Mouse (Mus musculus): ENCODE measurements around the gene BC005624.

- no peak for TF ChIP-seq GABPA (IDR thresholded peaks at IDR 0.05; ENCODE audit: low read depth, low read length)
- peak; percentile 57; the same call in 1 of the 2 replicates for TF ChIP-seq MAX (IDR thresholded peaks at IDR 0.05; ENCODE audit: low read length)
- TF ChIP-seq USF2 (IDR thresholded peaks at IDR 0.05; ENCODE audit: borderline replicate concordance in 1 of 2, insufficient read depth in 1 of 2, low read depth in 1 of 2, low read length in 2 of 2): no peak
- TF ChIP-seq JUND (IDR thresholded peaks at IDR 0.05; ENCODE audit: low read depth, low read length): no peak
- TF ChIP-seq HCFC1 (IDR thresholded peaks at IDR 0.05; ENCODE audit: low read depth, low read length): no peak; the same call in 1 of the 2 replicates
- no peak for TF ChIP-seq RAD21 (IDR thresholded peaks at IDR 0.05; ENCODE audit: low read depth, low read length)
- no peak for TF ChIP-seq CTCF (IDR thresholded peaks at IDR 0.05 in 2 of 3, conservative IDR thresholded peaks at IDR 0.05 in 1 of 3; ENCODE audit: control insufficient read depth in 1 of 3, insufficient read depth in 1 of 3, low read depth in 2 of 3, low read length in 3 of 3, poor library complexity in 1 of 3, severe bottlenecking in 1 of 3)
- peak; percentile 51; the same call in 1 of the 2 replicates for TF ChIP-seq POLR2AphosphoS2 (IDR thresholded peaks at IDR 0.05; ENCODE audit: low read length)
- TF ChIP-seq TBP (IDR thresholded peaks at IDR 0.05; ENCODE audit: low read depth, low read length): peak; percentile 81
- peak; percentile 38 to 86; a peak in 3 of 4 replicates for TF ChIP-seq POLR2A (IDR thresholded peaks at IDR 0.05; ENCODE audit: control insufficient read depth in 1 of 2, insufficient read depth in 1 of 2, low read depth in 1 of 2, low read length in 2 of 2, poor library complexity in 1 of 2)
- no peak; a peak in 1 of 4 replicates for TF ChIP-seq EP300 (IDR thresholded peaks at IDR 0.05; ENCODE audit: low read depth in 1 of 2, low read length in 2 of 2)
- TF ChIP-seq MAFK (IDR thresholded peaks at IDR 0.05; ENCODE audit: borderline replicate concordance, low read depth, low read length): no peak
- TF ChIP-seq NELFE (IDR thresholded peaks at IDR 0.05; ENCODE audit: low read depth, low read length): peak; percentile 83
These were observed 53.0 kb downstream of the BC005624 start for GRCm38 (mm10) chr2:30928893-30929482.

Data from MEL (cell line).